Mouse (Mus musculus) right cerebral cortex, postnatal 36 days (tissue): ENCODE results near the gene Eral1.

Source experiments
- DNase-seq, 2 experiments: peaks; one replicate each; pipeline ENCODE4 v3.0.0; 2022; ENCODE audit warnings: low spot score in 2 of 2, mixed read lengths in 1 of 2

Gene Eral1

GRCm38 (mm10) chr11:78079961-78080921, at the start of gene Eral1:
Gene Eral1, minus strand, starts transcription at chr11:78080383.
- DNase-seq, result peak; percentile 76 to 83

- no peak for DNase-seq
Measured at GRCm38 (mm10) chr11:78129458-78129857, 49.3 kb upstream of the Eral1 start.

GRCm38 (mm10) chr11:78126739-78127138, 46.6 kb upstream of the Eral1 start:
- DNase-seq, result no peak

GRCm38 (mm10) chr11:78125691-78126090, 45.5 kb upstream of the Eral1 start:
- DNase-seq, result no peak

- DNase-seq, result no peak
Measured at GRCm38 (mm10) chr11:78123782-78124181, 43.6 kb upstream of the Eral1 start.

- no peak for DNase-seq
Measured at GRCm38 (mm10) chr11:78122815-78123214, 42.6 kb upstream of the Eral1 start.

- DNase-seq, result no peak
Measured at GRCm38 (mm10) chr11:78121176-78121575, 41.0 kb upstream of the Eral1 start.

- no peak for DNase-seq
Measured at GRCm38 (mm10) chr11:78119898-78120297, 39.7 kb upstream of the Eral1 start.

- DNase-seq, result no peak
Measured at GRCm38 (mm10) chr11:78118467-78118866, 38.3 kb upstream of the Eral1 start.

- DNase-seq, result no peak
Measured at GRCm38 (mm10) chr11:78116146-78116410, 35.9 kb upstream of the Eral1 start.

- DNase-seq, result peak; percentile 91 to 94
Measured at GRCm38 (mm10) chr11:78115367-78116145, 35.4 kb upstream of the Eral1 start.

- no peak for DNase-seq
Measured at GRCm38 (mm10) chr11:78114676-78115366, 34.6 kb upstream of the Eral1 start.

GRCm38 (mm10) chr11:78113616-78114015, 33.4 kb upstream of the Eral1 start:
- DNase-seq, result no peak

GRCm38 (mm10) chr11:78104501-78104900, 24.3 kb upstream of the Eral1 start:
- no peak for DNase-seq

GRCm38 (mm10) chr11:78102958-78103747, 23.0 kb upstream of the Eral1 start:
- no peak for DNase-seq

- no peak for DNase-seq
Measured at GRCm38 (mm10) chr11:78102142-78102541, 22.0 kb upstream of the Eral1 start.

GRCm38 (mm10) chr11:78100746-78101145, 20.6 kb upstream of the Eral1 start:
- no peak for DNase-seq

- DNase-seq, result no peak
Measured at GRCm38 (mm10) chr11:78097077-78097476, 16.9 kb upstream of the Eral1 start.

- no peak for DNase-seq
Measured at GRCm38 (mm10) chr11:78095144-78095516, 14.9 kb upstream of the Eral1 start.

GRCm38 (mm10) chr11:78094504-78095143, 14.4 kb upstream of the Eral1 start, which contains the start of gene Fam222b:
Gene Fam222b, plus strand, starts transcription at chr11:78094660.
- peak; percentile 86 to 88 for DNase-seq

GRCm38 (mm10) chr11:78094137-78094503, 13.9 kb upstream of the Eral1 start:
- no peak for DNase-seq
